Mouse (Mus musculus) ES-E14 (cell line): ENCODE data around the gene Sarm1.

ENCODE experiments used
- CHD2 ChIP-seq: IDR thresholded peaks from 2 replicates; pipeline ENCODE4 v1.6.1; 2014; ENCODE audit warnings: mild to moderate bottlenecking, low read depth, low read length, inconsistent platforms
- ZC3H11A ChIP-seq: IDR thresholded peaks from 2 replicates; pipeline ENCODE4 v1.6.1; 2012; ENCODE audit warnings: low read depth, mild to moderate bottlenecking, inconsistent platforms, low read length, borderline replicate concordance
- ZNF384 ChIP-seq: IDR thresholded peaks from 2 replicates; pipeline ENCODE4 v1.6.1; 2012; ENCODE audit warnings: low read depth, low read length, inconsistent platforms

- TF ChIP-seq ZNF384 (no peak), ZC3H11A (no peak), CHD2 (no peak)
Observed at GRCm38 (mm10) chr11:78524838-78525237, 27.3 kb upstream of the Sarm1 start.
